Mouse (Mus musculus) right cerebral cortex, postnatal 14 days (tissue): ENCODE results near the gene Olfr1487.
"Not testable (repeated sequence)": the region's sequence is repeated elsewhere in the genome, so short reads cannot be mapped to it uniquely, and the experiment has no call there.

Source experiments
- DNase-seq: peaks from one replicate; pipeline ENCODE4 v3.0.0; 2022

Olfr1487 gene

DNA sequence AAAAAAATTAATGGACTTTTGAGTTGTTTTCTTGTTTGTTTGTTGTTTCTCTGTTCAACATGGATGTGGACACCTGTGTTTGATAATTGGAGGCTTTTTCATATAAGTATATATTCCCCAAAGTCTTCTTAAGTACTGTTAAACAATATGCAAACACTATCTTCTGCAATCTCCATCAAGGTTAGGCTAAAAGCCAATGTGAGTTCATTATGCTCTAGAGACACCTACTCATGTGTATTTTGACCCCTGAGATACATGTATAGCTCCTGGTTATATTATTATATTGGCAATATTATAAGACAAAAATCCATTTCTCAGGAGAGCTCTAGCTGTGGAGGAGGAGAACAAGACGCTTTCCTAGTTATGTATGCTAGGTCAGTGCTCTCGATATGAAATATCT is at the start of gene Olfr1487:
TSS of gene Olfr1487 (plus strand) at position 301 of the 400 bp plus-strand sequence.
- DNase-seq: not testable (repeated sequence)

GRCm38 (mm10) chr19:13583211-13583610 is 34.0 kb upstream of the Olfr1487 start, which contains the start of gene Olfr1484:
Gene Olfr1484, plus strand, starts transcription at chr19:13583511.
- no peak for DNase-seq

DNA sequence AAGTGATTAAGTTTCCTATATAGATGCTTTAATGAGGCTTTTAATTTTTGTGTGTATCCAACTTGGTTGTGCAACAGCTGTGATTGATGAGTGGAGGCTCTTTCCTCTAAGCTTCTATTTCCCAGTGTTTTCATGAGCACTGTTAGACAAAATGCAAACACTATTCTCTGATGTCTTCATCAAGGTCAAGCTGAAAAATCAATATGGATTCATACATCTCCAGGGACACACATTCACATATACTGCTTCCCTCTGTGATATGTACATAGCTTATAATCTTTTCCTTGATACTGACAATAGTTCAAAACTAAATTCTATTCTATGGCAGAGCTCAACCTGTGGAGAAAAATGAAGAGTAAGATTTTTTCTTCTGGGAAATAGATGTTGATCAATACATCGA is 14.1 kb downstream of the Olfr1487 start, which contains the start of gene Olfr1489:
TSS of gene Olfr1489 (plus strand) at position 301 of the 400 bp plus-strand sequence.
- no peak for DNase-seq

GRCm38 (mm10) chr19:13650791-13651190 is 33.6 kb downstream of the Olfr1487 start, which contains the start of gene Olfr1490:
Gene Olfr1490, plus strand, starts transcription at chr19:13651091.
- no peak for DNase-seq
